Mouse (Mus musculus) forebrain, embryonic 14.5 days (tissue): ENCODE data around the gene Gsdma. TPM values are rescaled to one million over a fixed set of nuclear protein-coding genes. Genes with fewer than 3 reads are reported as not detected.

Experiments
- polyA plus RNA-seq: library from polyadenylated mRNA; unstranded; fragments of >200 nt; fragmentation: Nextera tagmentation; extraction: Ambion mirVana; gene quantifications from 2 replicates; pipeline ENCODE4 v1.2.1, GENCODE M21; 2014

Gene Gsdma
- polyA plus RNA-seq, 1 experiment from 2014 or later = not detected

Other genes with a start within 250 kb of the Gsdma start
- 279 and 290 TPM in 2 replicates for gene Mien1, start 225.4 kb upstream of the Gsdma start, polyA plus RNA-seq
- gene Grb7, start 218.0 kb upstream of the Gsdma start, polyA plus RNA-seq = 0.38 and 0.41 TPM in 2 replicates
- gene Ikzf3, start 118.3 kb upstream of the Gsdma start, polyA plus RNA-seq = not detected in 2 replicates
- not detected in 2 replicates for gene Zpbp2, start 113.3 kb upstream of the Gsdma start, polyA plus RNA-seq
- 24.7 and 24.8 TPM in 2 replicates for gene Ormdl3, start 77.0 kb upstream of the Gsdma start, polyA plus RNA-seq
- gene Lrrc3c, start 66.1 kb upstream of the Gsdma start, polyA plus RNA-seq = not detected in 2 replicates
- gene Gm12355, start 38.7 kb upstream of the Gsdma start, polyA plus RNA-seq = 0.88 and 1.3 TPM in 2 replicates
- gene Gsdma3, start 38.0 kb upstream of the Gsdma start, polyA plus RNA-seq = not detected in 2 replicates
- gene Gsdma2, start 17.6 kb upstream of the Gsdma start, polyA plus RNA-seq = not detected in 2 replicates
- 121 and 144 TPM in 2 replicates for gene Psmd3, start 18.2 kb downstream of the Gsdma start, polyA plus RNA-seq
- gene Csf3, start 36.9 kb downstream of the Gsdma start, polyA plus RNA-seq = not detected in 2 replicates
- 76.0 and 85.9 TPM in 2 replicates for gene Med24, start 65.1 kb downstream of the Gsdma start, polyA plus RNA-seq
- 164 and 199 TPM in 2 replicates for gene Thra, start 76.3 kb downstream of the Gsdma start, polyA plus RNA-seq
- gene Nr1d1, start 111.0 kb downstream of the Gsdma start, polyA plus RNA-seq = 2.2 and 3.1 TPM in 2 replicates
- gene Msl1, start 131.2 kb downstream of the Gsdma start, polyA plus RNA-seq = 19.3 and 20.5 TPM in 2 replicates
- gene Casc3, start 140.6 kb downstream of the Gsdma start, polyA plus RNA-seq = 41.0 and 45.0 TPM in 2 replicates
- 3.0 and 4.5 TPM in 2 replicates for gene Rapgefl1, start 172.4 kb downstream of the Gsdma start, polyA plus RNA-seq
- 3.3 and 3.7 TPM in 2 replicates for gene Wipf2, start 199.3 kb downstream of the Gsdma start, polyA plus RNA-seq
- 14.1 and 16.4 TPM in 2 replicates for gene Cdc6, start 243.4 kb downstream of the Gsdma start, polyA plus RNA-seq